Mouse (Mus musculus): ENCODE results near the gene Dazap2. TPM values are rescaled to one million over a fixed set of nuclear protein-coding genes. Genes with fewer than 3 reads are reported as not detected.
A peak's percentile ranks its signal among the peaks of the same experiment; 100 is the strongest.

Dazap2 gene
- polyA plus RNA-seq, 1 experiment, result 154 TPM

DNA sequence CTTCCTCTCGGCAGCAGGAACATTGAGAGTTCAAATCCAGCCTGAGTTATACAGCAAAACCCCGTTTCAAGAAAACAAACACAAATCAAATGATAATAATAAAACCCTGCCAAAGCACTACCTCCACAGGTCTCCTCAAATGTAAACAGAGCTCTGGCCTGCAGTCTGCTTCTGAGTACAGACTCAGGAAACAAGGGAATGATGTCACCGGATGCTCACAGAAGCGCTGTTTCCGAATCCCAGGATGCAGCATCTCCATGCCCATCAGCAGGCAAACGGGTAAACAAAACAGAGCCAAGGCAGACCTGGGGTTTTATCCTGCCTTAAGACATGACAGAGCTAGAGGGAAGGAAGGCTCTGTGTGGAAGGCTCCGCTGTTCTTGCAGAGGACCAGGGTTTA lies 13.6 kb downstream of the Dazap2 start:
- H3ac ChIP-seq (ENCODE audit: control insufficient read depth, insufficient read length), result no peak overlapping the region
- H3K4me3 ChIP-seq, result no peak overlapping the region
- H3K4me2 ChIP-seq (ENCODE audit: low read depth), result no peak overlapping the region
- no peaks in the 10 kb centered on the region for H3K36me3 ChIP-seq (ENCODE audit: control insufficient read depth, insufficient read depth)
- no peaks in the 10 kb centered on the region for H3K79me2 ChIP-seq (ENCODE audit: control insufficient read depth, insufficient read depth)
- H3K27me3 ChIP-seq (ENCODE audit: control insufficient read depth, insufficient read depth, insufficient read length), result no peaks in the 10 kb centered on the region
- TF ChIP-seq TCF3 (IDR thresholded peaks at IDR 0.05; ENCODE audit: insufficient read length, low read depth) (no peak), USF1 (IDR thresholded peaks at IDR 0.05; ENCODE audit: low read depth) (no peak)

DNA sequence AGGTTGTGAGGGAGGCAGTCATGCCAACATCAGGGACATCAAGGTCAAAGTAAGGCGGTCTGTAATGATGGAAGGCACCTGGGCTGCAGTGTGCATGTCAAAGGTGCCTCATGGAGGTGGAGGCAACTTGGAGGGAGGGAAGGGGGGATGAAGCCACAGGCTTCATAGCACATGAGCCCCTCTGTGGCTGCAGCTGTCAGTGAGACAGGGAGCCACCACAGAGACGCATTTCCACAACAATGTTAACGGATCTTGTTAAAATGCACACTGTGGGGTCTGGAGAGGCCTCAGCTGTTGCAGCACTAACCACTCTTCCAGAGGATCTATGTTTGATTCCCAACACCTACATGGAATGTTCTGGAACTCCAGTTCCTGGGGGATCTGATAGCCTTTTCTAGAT lies 15.0 kb downstream of the Dazap2 start:
- TF ChIP-seq MYOD1 (IDR thresholded peaks at IDR 0.05; ENCODE audit: control insufficient read depth in 1 of 3, insufficient read length in 2 of 3, low read depth in 2 of 3) (peak in 2 of 3 experiments; percentile 46 to 69), MYOG (IDR thresholded peaks at IDR 0.05; ENCODE audit: control insufficient read depth in 1 of 3, insufficient read depth in 1 of 3, insufficient read length in 2 of 3, low read depth in 2 of 3) (peak in 2 of 3 experiments; percentile 32 to 80), POLR2AphosphoS2 (IDR thresholded peaks at IDR 0.05; ENCODE audit: insufficient read length, low read depth) (no peak)
- Histone ChIP-seq H3ac (ENCODE audit: control insufficient read depth, insufficient read length) (no peak overlapping the region), H3K36me3 (ENCODE audit: control insufficient read depth, insufficient read depth) (no peaks in the 10 kb centered on the region), H3K79me2 (ENCODE audit: control insufficient read depth, insufficient read depth) (no peaks in the 10 kb centered on the region), H3K27me3 (ENCODE audit: control insufficient read depth, insufficient read depth, insufficient read length) (peaks cover 4% of the 10 kb centered on the region), H3K4me3 (no peak overlapping the region), H3K4me2 (ENCODE audit: low read depth) (no peak overlapping the region)

DNA sequence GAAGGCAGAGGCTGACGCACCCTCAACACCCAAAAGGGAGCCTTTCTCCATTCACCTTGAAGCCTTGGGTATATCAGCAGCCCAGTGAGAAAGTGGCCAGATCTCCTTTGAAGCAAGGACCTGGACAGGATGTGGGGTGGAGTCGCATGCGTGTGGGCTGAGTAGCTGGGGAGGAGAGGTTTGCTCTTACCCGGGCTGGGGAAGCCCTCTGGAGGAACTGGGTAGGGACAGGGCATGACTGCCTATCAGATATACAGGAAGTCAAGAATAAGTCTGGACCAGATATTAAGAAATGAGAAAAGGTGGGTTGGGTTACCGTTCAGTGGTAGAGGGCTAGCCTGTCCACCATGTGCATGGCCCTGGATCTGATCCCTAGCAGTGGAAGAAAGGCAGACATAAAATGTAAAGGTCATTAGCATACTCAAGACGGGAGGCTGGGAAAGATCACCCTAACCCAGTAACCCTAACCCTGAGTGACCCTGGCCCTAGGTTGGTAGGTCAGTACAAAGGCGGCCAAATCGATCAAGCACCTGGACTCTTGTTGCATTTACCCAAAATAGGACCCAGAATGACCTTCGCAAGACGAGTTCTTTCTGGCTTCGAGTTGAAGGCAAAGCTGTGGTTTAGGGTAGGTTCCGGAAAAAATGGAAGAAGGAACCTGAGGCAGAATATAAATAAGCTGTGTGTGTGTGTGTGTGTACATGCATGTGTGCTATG lies 16.5 kb downstream of the Dazap2 start:
- Histone ChIP-seq H3K36me3 (ENCODE audit: control insufficient read depth, insufficient read depth) (no peaks in the 10 kb centered on the region), H3K79me2 (ENCODE audit: control insufficient read depth, insufficient read depth) (no peaks in the 10 kb centered on the region), H3K4me3 (no peak overlapping the region), H3K4me2 (ENCODE audit: low read depth) (no peak overlapping the region), H3ac (ENCODE audit: control insufficient read depth, insufficient read length) (no peak overlapping the region), H3K27me3 (ENCODE audit: control insufficient read depth, insufficient read depth, insufficient read length) (peaks cover 18% of the 10 kb centered on the region)
- TF ChIP-seq TCF3 (IDR thresholded peaks at IDR 0.05; ENCODE audit: insufficient read length, low read depth), result no peak
- TF ChIP-seq SRF (IDR thresholded peaks at IDR 0.05; ENCODE audit: control insufficient read depth, insufficient read length, low read depth), result no peak
- no peak for TF ChIP-seq MAX (IDR thresholded peaks at IDR 0.05; ENCODE audit: low read depth)
- TF ChIP-seq REST (IDR thresholded peaks at IDR 0.05; ENCODE audit: insufficient read depth, insufficient read length), result no peak
- TF ChIP-seq CEBPB (IDR thresholded peaks at IDR 0.05; ENCODE audit: insufficient read depth, poor library complexity, severe bottlenecking), result no peak
- TF ChIP-seq USF1 (IDR thresholded peaks at IDR 0.05; ENCODE audit: low read depth), result no peak

DNA sequence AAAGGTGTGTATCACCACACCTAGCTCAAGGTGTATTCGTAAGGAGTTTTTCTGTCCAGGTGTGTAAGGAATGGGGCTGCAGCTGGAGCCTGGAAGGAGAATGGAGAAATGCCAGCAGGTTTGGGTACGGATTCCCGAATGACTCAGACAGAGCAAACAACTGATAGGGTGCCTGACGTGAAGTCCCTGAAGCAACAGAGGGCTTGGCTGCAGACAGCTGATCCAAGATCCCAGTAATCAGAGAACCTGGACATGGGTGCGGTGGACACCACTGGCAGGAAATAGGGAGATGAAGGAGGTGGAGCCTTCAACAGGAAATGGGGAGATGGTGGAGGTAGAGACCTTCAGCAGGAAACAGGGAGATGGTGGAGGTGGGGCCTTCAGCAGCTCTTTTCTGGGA lies 17.2 kb downstream of the Dazap2 start:
- Histone ChIP-seq H3K27me3 (ENCODE audit: control insufficient read depth, insufficient read depth, insufficient read length) (peaks cover 24% of the 10 kb centered on the region), H3K36me3 (ENCODE audit: control insufficient read depth, insufficient read depth) (no peaks in the 10 kb centered on the region), H3K79me2 (ENCODE audit: control insufficient read depth, insufficient read depth) (no peaks in the 10 kb centered on the region), H3K4me3 (no peak overlapping the region), H3ac (ENCODE audit: control insufficient read depth, insufficient read length) (no peak overlapping the region), H3K4me2 (ENCODE audit: low read depth) (no peak overlapping the region)
- TF ChIP-seq TCF3 (IDR thresholded peaks at IDR 0.05; ENCODE audit: insufficient read length, low read depth) (no peak), MYOG (IDR thresholded peaks at IDR 0.05; ENCODE audit: control insufficient read depth in 1 of 3, insufficient read depth in 1 of 3, insufficient read length in 2 of 3, low read depth in 2 of 3) (peak in 1 of 3 experiments; percentile 58)

DNA sequence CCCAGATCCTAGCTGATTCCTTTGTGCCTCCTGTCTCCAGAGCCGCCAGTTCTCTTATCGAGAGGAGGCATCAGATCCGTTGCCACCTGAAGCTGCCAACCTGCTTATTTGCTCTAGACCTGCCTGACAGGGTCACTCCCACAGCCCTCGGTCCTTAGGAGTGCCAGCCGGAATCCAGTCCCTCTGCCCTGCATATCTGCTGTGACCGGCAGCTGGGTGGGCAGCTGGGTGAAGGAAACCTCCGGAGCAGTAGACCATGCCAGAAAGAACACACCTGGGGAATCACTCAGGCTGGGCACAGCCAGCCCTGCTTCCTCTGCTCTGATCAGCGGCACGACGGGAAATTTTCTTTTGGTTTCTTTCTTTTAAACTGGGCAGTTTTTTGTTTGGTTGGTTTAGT lies 18.2 kb downstream of the Dazap2 start:
- TF ChIP-seq POLR2AphosphoS2 (IDR thresholded peaks at IDR 0.05; ENCODE audit: insufficient read length, low read depth) (no peak), USF1 (IDR thresholded peaks at IDR 0.05; ENCODE audit: low read depth) (no peak), POLR2A (IDR thresholded peaks at IDR 0.05; ENCODE audit: insufficient read length, low read depth) (no peak), SRF (IDR thresholded peaks at IDR 0.05; ENCODE audit: control insufficient read depth, insufficient read length, low read depth) (no peak), TCF12 (IDR thresholded peaks at IDR 0.05; ENCODE audit: insufficient read depth, poor library complexity, severe bottlenecking) (no peak), MYOD1 (IDR thresholded peaks at IDR 0.05; ENCODE audit: control insufficient read depth in 1 of 3, insufficient read length in 2 of 3, low read depth in 2 of 3) (no peak), MAX (IDR thresholded peaks at IDR 0.05; ENCODE audit: low read depth) (no peak), TCF3 (IDR thresholded peaks at IDR 0.05; ENCODE audit: insufficient read length, low read depth) (no peak)
- no peak overlapping the region for H3ac ChIP-seq (ENCODE audit: control insufficient read depth, insufficient read length)
- H3K27me3 ChIP-seq (ENCODE audit: control insufficient read depth, insufficient read depth, insufficient read length), result peaks cover 24% of the 10 kb centered on the region
- no peaks in the 10 kb centered on the region for H3K79me2 ChIP-seq (ENCODE audit: control insufficient read depth, insufficient read depth)
- no peak overlapping the region for H3K4me3 ChIP-seq
- H3K36me3 ChIP-seq (ENCODE audit: control insufficient read depth, insufficient read depth), result no peaks in the 10 kb centered on the region
- no peak overlapping the region for H3K4me2 ChIP-seq (ENCODE audit: low read depth)

DNA sequence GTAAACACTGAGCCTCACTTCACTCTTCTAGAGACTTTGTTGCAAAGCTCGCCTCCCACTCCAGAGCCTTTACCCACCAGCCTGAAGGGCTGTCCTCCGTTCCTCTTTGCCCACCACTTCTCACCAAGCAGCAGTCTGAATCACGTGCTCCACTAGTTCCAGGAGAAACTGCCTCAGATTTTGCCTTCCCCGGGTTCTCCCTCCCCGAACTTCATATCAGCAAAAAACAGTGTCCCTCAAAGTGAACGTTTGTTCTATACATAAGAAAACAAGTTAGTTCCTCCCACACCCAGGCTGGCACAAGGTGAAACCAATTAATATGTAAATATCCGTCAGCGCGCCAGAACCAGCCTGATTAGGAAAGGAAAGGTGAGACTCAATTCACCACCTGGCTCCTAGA lies 20.1 kb downstream of the Dazap2 start:
- no peaks in the 10 kb centered on the region for H3K79me2 ChIP-seq (ENCODE audit: control insufficient read depth, insufficient read depth)
- no peak overlapping the region for H3ac ChIP-seq (ENCODE audit: control insufficient read depth, insufficient read length)
- H3K27me3 ChIP-seq (ENCODE audit: control insufficient read depth, insufficient read depth, insufficient read length), result peaks cover 26% of the 10 kb centered on the region
- H3K4me3 ChIP-seq, result no peak overlapping the region
- no peaks in the 10 kb centered on the region for H3K36me3 ChIP-seq (ENCODE audit: control insufficient read depth, insufficient read depth)
- no peak for TF ChIP-seq MAX (IDR thresholded peaks at IDR 0.05; ENCODE audit: low read depth)
- TF ChIP-seq POLR2AphosphoS2 (IDR thresholded peaks at IDR 0.05; ENCODE audit: insufficient read length, low read depth), result no peak
- no peak for TF ChIP-seq USF1 (IDR thresholded peaks at IDR 0.05; ENCODE audit: low read depth)
- TF ChIP-seq POLR2A (IDR thresholded peaks at IDR 0.05; ENCODE audit: insufficient read length, low read depth), result no peak
- TF ChIP-seq MYOG (IDR thresholded peaks at IDR 0.05; ENCODE audit: control insufficient read depth in 1 of 3, insufficient read depth in 1 of 3, insufficient read length in 2 of 3, low read depth in 2 of 3), result no peak
- no peak for TF ChIP-seq MYOD1 (IDR thresholded peaks at IDR 0.05; ENCODE audit: control insufficient read depth in 1 of 3, insufficient read length in 2 of 3, low read depth in 2 of 3)
- TF ChIP-seq CEBPB (IDR thresholded peaks at IDR 0.05; ENCODE audit: insufficient read depth, poor library complexity, severe bottlenecking), result no peak
- TF ChIP-seq TCF12 (IDR thresholded peaks at IDR 0.05; ENCODE audit: insufficient read depth, poor library complexity, severe bottlenecking), result no peak
- no peak for TF ChIP-seq SRF (IDR thresholded peaks at IDR 0.05; ENCODE audit: control insufficient read depth, insufficient read length, low read depth)
- TF ChIP-seq TCF3 (IDR thresholded peaks at IDR 0.05; ENCODE audit: insufficient read length, low read depth), result no peak
- TF ChIP-seq REST (IDR thresholded peaks at IDR 0.05; ENCODE audit: insufficient read depth, insufficient read length), result no peak
- TF ChIP-seq E2F4 (IDR thresholded peaks at IDR 0.05; ENCODE audit: insufficient read depth), result no peak
- H3K4me2 ChIP-seq (ENCODE audit: low read depth), result no peak overlapping the region

Measured in myocyte (in vitro differentiated cells).